In genomic region chr13:72829331-72829730, GRCm38 (mm10) we compare ENCODE assay signal across 25 mouse cellular contexts.
"Had no signal": no experiment of that assay in that cellular context is flagged by ENCODE, and none has a peak within 500 bp of the region (broad histone marks: within the 10 kb centered on the region; RNA-seq: fewer than 3 reads in every experiment).

No protein-coding gene starts in this region.

- H3K4me3 ChIP-seq: heart, embryonic 13.5 days; heart, embryonic 15.5 days; hindbrain, embryonic 13.5 days; hindbrain, embryonic 15.5 days; kidney, embryonic 15.5 days; layer of hippocampus, adult 2 months; left cerebral cortex, adult 2 months; limb, embryonic 10.5 days; limb, embryonic 12.5 days had no signal

- DNase-seq: forebrain, postnatal 0 days; gastrocnemius, postnatal 14 days; gastrocnemius, postnatal 36 days; heart, adult 18-20 months; heart, postnatal 14 days; heart, postnatal 36 days; kidney, adult 11 months; kidney, adult 2 months; kidney, adult 9 months; kidney, postnatal 14 days; kidney, postnatal 36 days; liver had no signal

- ATAC-seq: forebrain, postnatal 0 days; hindbrain, postnatal 0 days; intestine, embryonic 16.5 days had no signal

- H3K4me2 ChIP-seq: heart, embryonic 11.5 days; heart, embryonic 13.5 days; heart, embryonic 15.5 days; hindbrain, embryonic 13.5 days; hindbrain, embryonic 15.5 days; kidney, embryonic 15.5 days; limb, embryonic 12.5 days had no signal

- H3K27ac ChIP-seq: heart, embryonic 13.5 days; heart, embryonic 15.5 days; hindbrain, embryonic 13.5 days; hindbrain, embryonic 15.5 days; hindbrain, postnatal 0 days; kidney, embryonic 15.5 days; kidney, postnatal 0 days; layer of hippocampus, adult 2 months; left cerebral cortex, adult 2 months; limb, embryonic 10.5 days; limb, embryonic 12.5 days had no signal

- H3K36me3 ChIP-seq: heart, embryonic 13.5 days; heart, embryonic 15.5 days; hindbrain, embryonic 13.5 days; hindbrain, embryonic 15.5 days; kidney, embryonic 15.5 days; limb, embryonic 10.5 days; limb, embryonic 12.5 days had no signal

- H3K9ac ChIP-seq: forebrain, postnatal 0 days; heart, embryonic 13.5 days; heart, embryonic 15.5 days; hindbrain, embryonic 13.5 days; hindbrain, embryonic 15.5 days; kidney, embryonic 15.5 days; limb, embryonic 12.5 days had no signal

- H3K27me3 ChIP-seq: heart, embryonic 15.5 days had no signal

- H3K9me3 ChIP-seq: heart, embryonic 13.5 days; heart, embryonic 15.5 days; hindbrain, embryonic 13.5 days; hindbrain, embryonic 15.5 days; kidney, embryonic 15.5 days; limb, embryonic 10.5 days; limb, embryonic 12.5 days had no signal

- H3K4me1 ChIP-seq: heart, embryonic 13.5 days; heart, embryonic 15.5 days; hindbrain, embryonic 13.5 days; kidney, embryonic 15.5 days; limb, embryonic 10.5 days; limb, embryonic 12.5 days had no signal
